Mouse (Mus musculus) kidney, adult 8-10 months (tissue): ENCODE results near the gene Utp20.
"Not testable (repeated sequence)": the region's sequence is repeated elsewhere in the genome, so short reads cannot be mapped to it uniquely, and the experiment has no call there.

ENCODE experiments used
- DNase-seq, 2 experiments: peaks; one replicate each; pipeline ENCODE4 v3.0.0; 2022

Gene Utp20

GRCm38 (mm10) chr10:88826188-88826946, at the start of gene Utp20:
Utp20 (minus strand) TSS chr10:88826804.
- DNase-seq = peak; percentile 68 to 81

- DNase-seq = no peak
Measured at GRCm38 (mm10) chr10:88874870-88875269, 48.3 kb upstream of the Utp20 start.

- no peak for DNase-seq
Measured at GRCm38 (mm10) chr10:88866017-88866416, 39.4 kb upstream of the Utp20 start.

- DNase-seq = no peak
Measured at GRCm38 (mm10) chr10:88862293-88862692, 35.7 kb upstream of the Utp20 start.

GRCm38 (mm10) chr10:88861416-88861815, 34.8 kb upstream of the Utp20 start:
- DNase-seq = no peak

- DNase-seq = no peak
Measured at GRCm38 (mm10) chr10:88860911-88861310, 34.3 kb upstream of the Utp20 start.

- peak; percentile 37 to 74 for DNase-seq
Measured at GRCm38 (mm10) chr10:88853326-88853725, 26.7 kb upstream of the Utp20 start.

GRCm38 (mm10) chr10:88849976-88850375, 23.4 kb upstream of the Utp20 start:
- DNase-seq = no peak

- peak in 1 of 2 experiments; percentile 56 for DNase-seq
Measured at GRCm38 (mm10) chr10:88848876-88849476, 22.4 kb upstream of the Utp20 start.

- DNase-seq = peak; percentile 26 to 55
Measured at GRCm38 (mm10) chr10:88834227-88834626, 7.6 kb upstream of the Utp20 start.

- DNase-seq = no peak
Measured at GRCm38 (mm10) chr10:88828361-88828760, 1.8 kb upstream of the Utp20 start.

- DNase-seq = no peak
Measured at GRCm38 (mm10) chr10:88827596-88827995, 992 bp upstream of the Utp20 start.

- not testable (repeated sequence) for DNase-seq
Measured at GRCm38 (mm10) chr10:88826947-88827306, 323 bp upstream of the Utp20 start.

GRCm38 (mm10) chr10:88817335-88817734, 9.3 kb downstream of the Utp20 start:
- no peak for DNase-seq

GRCm38 (mm10) chr10:88815256-88815655, 11.3 kb downstream of the Utp20 start:
- no peak for DNase-seq

GRCm38 (mm10) chr10:88811704-88812103, 14.9 kb downstream of the Utp20 start:
- peak; percentile 63 to 71 for DNase-seq

GRCm38 (mm10) chr10:88802236-88802635, 24.4 kb downstream of the Utp20 start:
- DNase-seq = no peak

GRCm38 (mm10) chr10:88799381-88799780, 27.2 kb downstream of the Utp20 start:
- DNase-seq = no peak

- no peak for DNase-seq
Measured at GRCm38 (mm10) chr10:88797452-88797851, 29.2 kb downstream of the Utp20 start.

GRCm38 (mm10) chr10:88796939-88797338, 29.7 kb downstream of the Utp20 start:
- no peak for DNase-seq

- no peak for DNase-seq
Measured at GRCm38 (mm10) chr10:88795226-88795625, 31.4 kb downstream of the Utp20 start.

GRCm38 (mm10) chr10:88794606-88795005, 32.0 kb downstream of the Utp20 start:
- DNase-seq = peak; percentile 32 to 43

GRCm38 (mm10) chr10:88793671-88794070, 32.9 kb downstream of the Utp20 start:
- DNase-seq = no peak

GRCm38 (mm10) chr10:88784513-88784931, 42.1 kb downstream of the Utp20 start:
- peak; percentile 72 to 84 for DNase-seq
